Mouse (Mus musculus) kidney, postnatal 36 days (tissue): ENCODE measurements around the gene Rps6kb1.
A peak's percentile ranks its signal among the peaks of the same experiment; 100 is the strongest.

Source experiments
- DNase-seq, 2 experiments: peaks; one replicate each; pipeline ENCODE4 v3.0.0; 2021 to 2022; ENCODE audit warnings: mixed read lengths in 2 of 2

The Rps6kb1 gene

DNA sequence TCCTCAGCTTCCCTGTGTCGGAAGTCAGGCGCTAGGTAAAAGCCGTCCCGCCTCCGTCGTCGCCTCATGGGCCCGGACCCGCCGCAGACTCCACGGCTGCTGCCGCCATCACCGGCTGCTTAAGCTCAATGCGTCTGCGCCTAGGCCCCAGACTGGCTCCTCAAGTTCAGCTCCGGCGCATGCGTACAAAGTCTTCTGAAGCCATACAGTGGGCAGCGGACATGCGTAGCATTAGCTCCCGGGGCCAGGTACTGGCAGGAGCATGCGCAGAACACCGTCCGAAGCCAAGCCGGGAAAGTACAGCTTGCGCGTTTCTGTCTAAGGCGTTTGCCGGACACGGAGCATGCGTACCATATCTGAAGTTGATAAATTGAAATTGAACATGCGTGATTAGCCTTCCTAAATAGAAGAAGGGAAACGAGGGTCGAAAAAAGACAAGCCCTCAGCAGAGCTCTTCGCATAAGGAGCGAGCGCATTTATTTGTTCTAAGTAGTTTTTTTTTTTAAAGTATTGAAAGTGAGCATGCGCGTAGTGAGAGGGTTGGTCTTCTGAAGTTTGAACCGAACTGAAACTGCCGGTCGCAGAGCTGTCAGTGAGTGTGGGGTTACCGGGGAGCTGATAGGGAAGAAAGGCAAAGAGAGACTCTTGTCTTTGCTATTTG is at the start of gene Rps6kb1, which contains the start of gene Tubd1:
Gene Rps6kb1 (minus strand): TSS at position 167 of the 661 bp plus-strand sequence.
Gene Tubd1 (plus strand): TSS at position 353 of the 661 bp plus-strand sequence.
- DNase-seq = peak; percentile 99 to 100

DNA sequence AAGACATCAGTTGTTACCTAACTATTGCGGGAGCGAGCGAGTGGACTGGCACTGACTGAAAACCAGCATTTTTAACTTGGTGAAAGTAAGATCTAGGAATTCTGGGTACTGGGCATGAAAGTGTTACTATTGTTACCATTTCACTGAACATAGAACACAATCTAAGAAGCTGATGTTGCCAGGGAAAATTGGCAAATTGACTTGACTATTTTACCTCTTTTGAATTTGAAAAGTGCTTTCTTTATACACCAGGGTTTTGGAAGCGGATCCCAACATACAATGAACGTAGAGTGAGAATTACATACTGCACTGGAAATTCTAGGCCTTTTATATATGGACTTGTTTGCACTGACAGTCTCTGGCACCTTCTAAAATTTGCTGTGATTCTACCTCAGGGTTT is 48.8 kb upstream of the Rps6kb1 start:
- no peak for DNase-seq

DNA sequence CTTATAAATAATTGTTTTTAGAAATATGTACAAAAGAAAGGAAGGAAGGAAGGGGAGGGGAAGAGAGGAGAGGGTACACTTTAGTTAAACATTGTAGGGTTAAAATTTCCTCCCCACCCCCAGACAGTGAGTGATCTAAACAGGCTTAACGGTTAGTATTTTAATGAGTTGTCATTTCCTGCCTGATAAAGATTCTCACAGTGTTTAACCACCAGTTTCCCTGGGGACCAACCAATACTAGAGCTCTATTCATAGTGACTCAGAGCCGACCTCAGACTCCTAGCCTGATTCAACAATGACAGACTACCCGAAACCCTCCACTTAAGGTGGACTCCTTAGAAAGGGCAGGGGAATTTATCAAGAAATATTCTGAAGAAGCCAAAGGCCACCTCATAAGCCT is 48.4 kb upstream of the Rps6kb1 start:
- DNase-seq = no peak

DNA sequence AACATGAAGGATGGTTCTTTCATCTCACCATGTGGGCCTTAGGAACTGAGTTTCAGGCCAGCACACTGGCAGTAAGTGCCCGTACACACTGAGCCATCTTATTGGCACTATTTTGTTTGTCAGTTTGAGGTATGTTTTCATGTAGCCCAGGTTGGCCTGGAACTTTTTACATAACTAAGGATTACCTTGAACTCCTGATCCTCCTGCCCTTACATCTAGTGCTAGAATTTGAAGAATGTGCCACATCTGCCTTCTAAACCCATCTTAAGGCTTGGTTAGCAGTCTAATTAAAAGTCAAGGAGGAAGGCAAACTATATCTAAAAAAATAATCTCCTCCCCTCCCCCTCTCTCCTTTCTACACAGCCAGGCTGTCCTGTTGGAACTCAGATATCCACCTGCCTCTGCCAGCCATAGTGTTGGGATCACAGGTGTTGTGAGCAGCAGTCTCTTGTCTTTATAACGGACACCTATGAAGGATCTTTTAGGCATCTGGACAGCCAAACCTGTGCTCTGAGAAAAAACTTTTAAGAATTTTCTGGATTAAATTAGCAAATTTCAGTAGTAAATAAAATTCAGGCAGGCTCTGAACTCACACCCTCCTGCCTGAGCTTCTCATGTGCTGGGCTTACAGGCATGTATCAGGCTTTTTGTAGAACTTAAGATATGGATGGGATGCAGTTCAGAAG is 47.5 kb upstream of the Rps6kb1 start:
- no peak for DNase-seq

DNA sequence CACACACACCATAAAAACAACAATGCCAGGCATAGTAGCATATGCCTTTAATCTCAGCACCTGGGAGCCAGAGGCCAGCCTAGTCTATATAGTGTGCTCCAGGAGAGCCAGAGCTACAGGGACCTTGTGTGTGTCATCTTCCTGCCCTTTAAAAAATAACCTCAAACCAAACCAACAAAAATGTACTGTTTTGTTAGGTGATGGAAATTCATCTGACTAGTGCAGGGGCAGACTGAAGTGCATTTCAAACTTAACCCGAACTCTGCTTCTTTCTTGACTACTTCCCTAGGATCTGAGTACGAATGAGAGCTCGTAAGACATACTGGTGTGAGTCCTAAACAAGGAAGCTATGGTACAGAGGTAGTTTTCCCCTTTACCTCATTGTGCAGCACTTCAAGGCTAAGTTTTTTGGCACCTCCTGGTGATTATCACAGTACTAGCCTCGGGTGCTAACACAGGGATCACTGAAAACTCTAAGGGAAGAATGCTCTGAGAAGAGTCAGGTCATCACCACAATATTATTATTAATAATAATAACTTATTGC is 46.8 kb upstream of the Rps6kb1 start:
- no peak for DNase-seq

DNA sequence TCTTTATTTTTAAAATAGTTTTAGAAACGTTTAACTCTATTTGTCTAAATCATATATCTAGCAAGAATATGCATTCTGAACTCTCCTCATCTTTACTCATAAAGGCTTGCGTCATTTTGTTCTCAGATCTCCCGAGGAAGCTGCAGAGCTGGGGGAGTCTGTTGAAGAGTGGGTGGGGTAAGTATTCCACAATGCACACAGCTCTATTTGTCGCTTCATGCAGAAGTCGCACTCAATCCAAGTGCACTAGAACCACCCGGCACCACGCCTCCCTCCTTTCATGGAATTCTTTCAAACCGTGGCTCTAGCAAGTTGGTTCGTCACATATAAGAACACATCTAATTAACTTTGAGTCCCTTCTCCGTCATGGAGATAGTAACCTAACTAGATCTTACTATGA is 46.0 kb upstream of the Rps6kb1 start:
- no peak for DNase-seq

DNA sequence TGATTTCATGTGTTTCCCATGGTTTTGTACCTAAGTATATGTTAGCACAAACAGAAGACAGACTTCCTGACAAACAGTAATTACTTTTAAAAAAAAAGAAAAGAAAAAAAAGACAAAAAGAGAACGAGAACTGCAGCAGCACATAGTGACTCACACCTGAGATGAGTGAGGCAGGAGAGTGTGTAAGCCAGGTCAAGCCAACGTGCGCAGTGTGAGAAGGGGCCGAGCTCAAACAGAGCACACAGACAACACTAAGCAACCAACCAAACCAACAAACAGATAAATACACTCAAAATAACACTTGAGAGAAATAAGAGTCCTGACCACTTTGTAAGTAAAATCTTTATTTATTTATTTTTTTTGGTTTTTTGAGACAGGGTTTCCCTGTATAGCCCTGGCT is 45.5 kb upstream of the Rps6kb1 start:
- DNase-seq = no peak

DNA sequence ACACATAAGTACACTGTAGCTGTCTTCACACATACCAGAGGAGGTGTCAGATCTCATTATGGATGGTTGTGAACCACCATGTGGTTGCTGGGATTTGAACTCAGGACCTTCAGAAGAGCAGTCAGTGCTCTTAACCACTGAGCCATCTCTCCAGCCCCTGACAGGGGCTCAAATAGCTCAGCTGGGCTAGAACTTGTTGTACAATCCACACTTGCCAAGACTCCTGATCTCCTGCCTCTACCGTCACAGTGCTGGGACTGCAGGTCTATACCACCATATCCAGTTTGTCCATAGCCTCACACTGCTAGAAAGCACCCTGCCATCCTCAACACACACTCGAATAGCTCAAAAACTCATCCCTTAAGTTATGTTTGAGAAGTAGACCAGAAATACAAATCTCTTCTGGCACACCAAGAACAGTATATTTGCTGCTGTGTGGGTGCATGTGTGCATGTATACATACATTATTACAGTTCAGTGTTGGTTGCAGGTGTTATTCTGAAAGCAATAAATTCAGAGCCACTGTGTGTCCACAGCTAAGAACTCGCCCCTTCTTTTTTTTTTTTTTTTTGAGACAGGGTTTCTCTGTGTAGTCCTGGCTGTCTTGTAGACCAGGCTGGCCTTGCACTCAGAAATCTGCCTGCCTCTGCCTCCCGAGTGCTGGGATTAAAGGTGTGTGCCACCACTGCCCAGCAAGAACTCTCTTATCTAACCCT is 44.1 kb upstream of the Rps6kb1 start:
- no peak for DNase-seq

DNA sequence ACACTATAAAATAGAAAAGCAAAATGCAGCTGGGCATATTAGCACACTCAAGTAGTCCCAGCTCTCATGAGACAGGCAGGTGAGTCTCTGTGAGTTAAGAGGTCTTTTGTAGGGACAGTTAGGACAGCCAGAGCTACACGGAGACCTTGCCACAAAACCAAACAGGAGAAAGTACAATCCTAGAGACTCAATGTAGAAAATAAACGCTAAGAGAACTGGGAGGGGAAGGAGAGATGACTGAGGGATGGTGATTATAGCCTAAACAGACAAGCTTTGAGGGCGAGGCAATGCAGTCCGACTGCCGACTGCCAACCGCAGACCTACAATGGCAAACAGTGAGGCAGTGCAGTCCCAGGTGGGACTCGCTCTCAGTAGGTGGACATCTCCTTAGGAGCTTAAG is 43.2 kb upstream of the Rps6kb1 start:
- DNase-seq = no peak

DNA sequence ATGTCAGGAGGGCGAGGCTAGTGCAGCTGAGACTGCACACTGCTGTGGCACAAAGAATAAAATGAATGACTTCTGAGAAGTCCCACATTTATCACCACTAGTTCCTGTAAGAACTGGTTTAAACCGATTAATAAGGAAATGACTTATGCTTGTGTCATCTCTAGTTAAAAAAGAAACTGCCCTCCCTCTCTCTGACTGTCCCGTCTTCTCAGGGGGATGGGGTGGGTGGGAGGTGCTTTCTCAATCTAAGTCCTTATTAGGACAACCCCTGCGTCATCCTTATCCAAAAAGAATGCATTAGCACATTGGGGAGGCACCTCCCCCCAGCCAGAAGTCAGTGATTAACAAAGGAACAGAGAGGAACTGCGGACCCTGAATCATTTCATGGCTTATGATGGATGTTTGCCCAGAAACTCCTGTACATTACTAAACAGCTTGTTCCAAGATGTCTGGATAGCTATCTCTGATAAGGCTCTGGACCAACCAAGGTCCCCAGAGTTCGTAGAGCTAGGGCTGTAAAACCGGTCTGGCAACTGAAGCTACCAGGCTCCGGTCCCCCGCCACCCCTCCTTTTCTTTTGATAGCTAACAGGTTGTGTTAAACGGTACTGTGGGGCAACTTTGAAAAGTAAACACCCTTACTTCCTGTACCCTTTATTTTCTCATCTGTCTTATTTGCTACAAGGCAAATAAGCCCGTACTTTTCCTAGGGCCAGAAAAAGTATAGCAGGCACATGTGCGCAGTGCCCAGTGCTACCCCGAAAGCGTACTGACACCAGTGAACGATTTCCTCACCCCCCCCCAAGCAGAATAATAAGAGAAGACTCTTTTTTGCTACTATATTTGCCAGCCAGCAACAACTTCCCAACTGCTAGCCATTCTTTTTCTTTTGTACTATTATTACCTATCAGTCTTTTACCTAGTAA is 42.5 kb upstream of the Rps6kb1 start:
- DNase-seq = peak; percentile 84 to 92

DNA sequence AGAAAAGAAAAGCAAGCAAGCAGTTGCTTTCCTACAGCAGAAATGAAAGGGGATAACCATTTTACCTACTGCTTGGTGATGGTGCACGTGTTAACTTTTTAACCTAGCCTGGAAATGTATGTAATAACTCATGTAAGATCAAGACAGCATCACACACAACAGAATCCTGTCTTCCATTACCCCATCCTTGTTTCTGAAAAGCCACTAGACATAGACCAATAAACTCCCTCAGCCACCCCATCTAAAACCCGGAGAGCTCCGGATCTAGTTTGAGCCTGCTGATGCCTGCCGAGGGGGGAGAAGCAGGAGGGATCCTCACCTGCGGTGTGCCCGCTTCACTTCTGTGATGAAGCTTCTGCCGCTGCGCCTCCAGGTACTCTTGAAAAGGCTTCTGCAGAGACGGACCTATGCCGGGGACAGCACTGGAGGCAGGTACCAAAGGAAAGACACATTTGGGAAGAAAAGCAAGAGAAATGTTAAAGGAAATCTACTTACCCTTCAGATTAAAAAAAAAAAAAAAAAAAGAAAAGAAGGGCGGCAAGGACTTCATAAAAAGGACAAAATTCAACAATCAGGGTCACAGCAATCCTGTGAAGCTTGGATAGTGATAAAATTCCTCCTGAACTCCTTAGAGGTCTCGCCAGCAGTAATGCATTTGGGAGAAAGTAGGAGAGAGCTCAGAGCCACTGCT is 41.7 kb upstream of the Rps6kb1 start:
- DNase-seq = peak in 1 of 2 experiments; percentile 58

DNA sequence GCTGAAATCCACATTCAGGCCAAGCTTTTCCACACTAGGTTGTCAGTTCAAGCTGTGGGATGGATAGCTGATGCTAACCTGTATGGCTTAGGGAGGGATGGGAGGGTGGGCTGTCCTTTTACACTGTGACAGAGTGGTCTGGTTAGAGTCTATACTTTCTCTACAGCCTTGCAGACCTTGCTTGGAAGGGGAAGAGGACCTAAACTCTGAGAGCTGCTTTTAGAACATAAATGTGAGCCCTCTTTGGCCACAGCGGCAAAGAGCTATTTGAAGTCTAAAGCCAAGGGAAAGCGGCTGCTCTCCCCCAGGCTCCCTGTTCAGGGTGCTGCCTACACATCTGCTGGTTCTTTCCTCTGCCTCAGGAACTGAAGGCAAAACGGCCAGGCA is 41.0 kb upstream of the Rps6kb1 start:
- no peak for DNase-seq

DNA sequence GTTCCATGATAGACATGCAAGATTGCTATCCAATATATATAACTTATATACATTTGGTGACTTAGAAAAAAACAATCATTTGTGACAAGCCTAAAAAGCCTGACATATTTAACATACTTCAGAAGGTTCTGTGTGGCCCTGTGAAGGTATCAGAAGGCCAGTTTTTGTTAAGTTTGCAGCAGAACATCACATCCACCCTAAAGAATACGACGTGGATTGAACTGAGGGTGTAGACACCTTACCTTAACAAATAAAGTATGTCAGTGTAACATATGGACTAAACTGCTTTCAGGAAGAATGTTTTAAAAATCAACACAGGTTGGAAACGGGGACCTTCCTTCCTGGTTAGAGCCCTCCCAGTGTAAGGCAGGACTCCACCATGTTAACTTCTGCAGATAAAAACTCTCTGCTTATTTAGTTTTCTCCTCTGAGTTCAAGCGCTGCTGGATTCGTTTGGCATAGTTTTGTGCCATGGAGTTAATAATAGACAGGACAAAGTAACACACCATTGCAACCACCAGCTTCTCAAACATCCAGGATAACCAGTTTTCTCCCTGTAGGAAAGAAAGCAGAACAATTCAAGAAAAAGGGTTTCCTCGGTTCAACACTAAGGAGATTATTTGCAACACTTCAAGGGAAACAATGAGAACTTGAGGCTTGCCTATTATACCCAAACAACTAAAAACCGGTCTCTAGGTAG is 40.4 kb upstream of the Rps6kb1 start:
- no peak for DNase-seq

DNA sequence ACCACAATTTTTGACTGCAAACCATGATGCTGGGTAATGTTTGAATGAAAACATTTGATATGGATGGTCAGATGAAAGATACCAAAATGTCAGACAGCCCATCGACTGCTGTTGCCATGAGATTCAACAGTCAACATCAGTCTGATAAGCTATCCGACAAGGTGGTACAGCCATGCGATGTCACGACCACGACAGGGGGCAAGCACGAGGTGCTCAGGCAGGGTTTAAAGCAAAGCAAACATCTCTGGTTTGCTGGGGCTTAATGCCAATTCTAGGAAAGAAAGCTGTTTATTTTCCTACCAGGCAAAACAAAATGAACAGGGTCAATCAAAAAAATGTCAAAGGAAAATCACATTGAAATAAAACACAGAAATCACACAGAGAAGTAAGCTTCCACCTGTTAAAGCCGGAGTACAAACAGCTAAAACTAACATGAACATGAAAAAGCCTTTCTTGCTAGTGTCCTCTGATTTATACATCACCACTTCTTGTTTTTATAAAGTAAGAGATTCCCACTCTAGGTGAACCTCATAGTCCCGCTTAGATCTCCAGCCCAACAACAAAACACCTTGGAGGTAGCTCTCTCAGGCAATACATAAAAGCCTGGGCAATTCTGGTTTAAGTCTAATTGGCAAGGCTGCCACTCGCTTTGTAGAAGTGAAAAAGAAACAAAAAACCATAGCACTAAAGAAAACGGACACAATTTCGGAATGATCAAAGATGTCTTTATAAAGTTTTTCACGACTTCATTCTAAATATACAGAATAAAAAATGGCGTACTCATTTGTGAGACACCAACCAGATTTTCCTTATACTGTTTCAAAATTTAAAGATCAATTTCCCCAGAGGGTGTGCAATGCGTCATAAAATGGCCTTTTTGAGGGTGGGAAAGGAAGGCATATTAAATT is 39.6 kb upstream of the Rps6kb1 start:
- no peak for DNase-seq

DNA sequence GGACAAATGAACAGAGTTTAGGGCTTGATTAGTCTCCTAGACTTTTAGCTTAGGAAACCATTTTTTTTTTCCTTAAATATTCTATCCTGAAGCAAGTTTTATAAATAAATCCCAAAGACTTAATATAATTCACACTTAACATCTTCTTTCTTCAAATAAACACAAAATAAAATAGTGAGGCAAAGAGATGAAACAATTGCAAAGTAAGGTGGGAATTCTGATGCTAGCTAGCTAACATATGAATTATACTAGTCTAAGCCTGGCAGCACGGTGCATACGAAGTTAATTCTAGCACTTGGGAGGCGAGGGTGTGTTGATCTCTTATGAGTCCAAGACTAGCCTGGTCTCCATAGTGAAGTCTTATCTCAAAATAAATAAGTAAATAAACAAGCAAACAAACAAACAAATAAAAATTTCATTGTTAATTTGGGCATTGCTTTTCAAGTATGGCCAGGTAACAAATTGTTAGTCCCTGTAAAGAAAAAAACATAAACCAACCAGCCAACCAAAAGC is 38.8 kb upstream of the Rps6kb1 start:
- no peak for DNase-seq

DNA sequence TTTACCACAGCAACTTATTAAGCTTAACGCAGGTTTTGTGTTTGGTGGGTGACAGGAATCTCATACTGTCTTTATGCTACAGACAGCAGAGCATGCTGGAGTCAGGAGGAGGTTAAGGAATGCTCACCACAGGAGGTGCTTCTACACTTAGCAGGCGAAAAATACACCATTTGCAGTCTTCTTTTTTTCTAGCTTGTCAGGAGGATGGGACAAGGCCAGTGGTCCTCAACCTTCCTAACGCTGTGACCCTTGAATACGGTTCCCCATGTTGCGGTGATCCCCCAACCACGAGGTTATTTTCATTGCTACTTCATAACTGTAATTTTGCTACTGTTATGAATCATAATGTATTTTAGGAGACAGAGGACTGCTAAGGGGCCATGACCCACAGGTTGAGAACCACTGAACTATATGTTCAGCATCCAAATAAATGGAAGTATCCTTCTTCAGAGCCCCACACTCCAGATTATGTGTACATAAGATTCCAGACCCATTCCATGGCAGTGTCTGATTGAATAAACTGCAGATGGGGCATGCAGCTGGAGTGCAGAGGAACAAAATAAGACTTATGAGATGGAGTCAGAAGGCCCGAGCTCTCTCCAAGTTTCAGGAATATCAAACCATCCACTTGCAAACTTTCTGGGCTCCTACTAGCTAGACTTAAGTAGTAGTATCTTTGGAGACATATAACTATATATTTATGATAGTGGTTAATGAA is 38.1 kb upstream of the Rps6kb1 start:
- no peak for DNase-seq

DNA sequence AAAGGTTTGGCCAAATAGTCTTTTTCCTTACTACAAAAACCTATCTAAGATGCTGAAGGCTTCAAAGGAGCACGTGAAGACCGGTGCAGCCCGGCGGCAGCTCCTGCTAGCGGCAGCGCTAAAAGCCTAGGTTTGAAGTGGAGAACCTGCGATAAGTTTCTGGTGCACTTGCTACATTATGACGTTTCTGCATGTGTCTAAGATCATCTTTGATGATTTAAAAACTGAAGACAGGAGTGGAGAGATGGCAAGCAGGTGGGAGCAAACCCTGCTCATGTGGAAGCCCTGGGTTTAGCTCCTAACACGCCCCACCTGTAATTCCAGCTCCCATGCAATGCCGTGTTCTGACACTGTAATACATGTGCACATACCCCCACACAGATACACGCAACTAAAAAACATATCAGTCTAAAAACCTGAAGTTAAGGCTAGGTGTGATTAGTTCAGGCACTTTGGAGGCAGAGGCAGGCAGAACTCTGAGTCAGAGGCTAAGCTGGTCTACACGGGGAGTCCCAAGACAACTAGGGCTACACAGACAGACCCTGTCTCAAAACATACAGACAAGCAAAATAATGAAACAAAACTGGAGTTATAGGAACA is 37.4 kb upstream of the Rps6kb1 start:
- no peak for DNase-seq

DNA sequence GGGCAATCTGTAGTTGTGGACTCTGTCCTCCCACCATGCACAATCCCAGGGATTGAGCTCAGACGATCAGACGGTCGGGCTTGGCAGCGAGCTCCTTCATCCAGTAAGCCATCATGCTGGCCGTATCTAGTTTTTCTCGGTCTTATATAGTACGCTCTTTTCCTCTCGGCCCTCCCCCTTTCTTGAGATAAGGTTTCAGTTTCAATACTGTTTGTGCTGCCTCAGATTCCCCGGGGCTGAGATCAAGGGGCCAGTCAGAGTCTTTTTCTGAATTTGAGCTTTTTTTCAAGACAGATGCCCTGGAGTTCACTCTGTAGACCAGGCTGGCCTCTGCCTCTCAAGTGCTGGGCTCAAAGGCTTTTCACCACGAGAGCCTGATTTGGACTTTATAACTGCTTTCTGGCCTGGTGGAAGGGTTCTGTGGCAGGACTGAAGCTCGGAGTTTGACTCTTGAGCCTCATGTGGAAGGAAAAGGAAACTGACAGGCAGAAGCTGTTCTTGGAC is 36.7 kb upstream of the Rps6kb1 start:
- peak; percentile 72 to 80 for DNase-seq
